Mouse (Mus musculus) liver, embryonic 14.5 days (tissue): ENCODE measurements around the gene Polr2f. TPM values are rescaled to one million over a fixed set of nuclear protein-coding genes. Genes with fewer than 3 reads are reported as not detected.

ENCODE experiments used
- ATAC-seq: fragments of 200-750 bp; cut with Nextera tagmentation; 2 replicates; pipeline ENCODE4 v1.8.0; 2017; ENCODE audit warnings: moderate number of reproducible peaks, mild to moderate bottlenecking, moderate library complexity; ENCODE audit not compliant: insufficient read depth
- DNase-seq, 3 experiments: peaks; one replicate each; pipeline ENCODE4 v3.0.0-alpha.2; 2012 to 2013; ENCODE audit warnings: low read depth in 3 of 3, low spot score in 3 of 3
- H3K27ac ChIP-seq: fragments of 300-500 bp; sonication (generic); 2 replicates; pipeline ENCODE4 v1.5.1; 2014; ENCODE audit warnings: moderate library complexity, mild to moderate bottlenecking, control low read depth, inconsistent platforms
- H3K27me3 ChIP-seq: fragments of 300-500 bp; sonication (generic); 2 replicates; pipeline ENCODE4 v1.6.1; 2014; ENCODE audit warnings: mild to moderate bottlenecking, low read length, moderate library complexity; ENCODE audit not compliant: control insufficient read depth, insufficient read depth
- H3K36me3 ChIP-seq: fragments of 300-500 bp; sonication (generic); replicated peaks from 2 replicates; pipeline ENCODE4 v1.6.1; 2014; ENCODE audit warnings: low read depth; ENCODE audit not compliant: control insufficient read depth, insufficient read depth
- H3K4me1 ChIP-seq, 2 experiments: fragments of 200-500 bp in 1 of 2; fragments of 300-500 bp in 1 of 2; sonication (generic) in 1 of 2; replicated peaks; 2 replicates each; pipeline ENCODE4 v1.6.1; 2012 to 2014; ENCODE audit warnings: antibody characterized with exemption in 1 of 2, inconsistent platforms in 1 of 2, low read length in 1 of 2; ENCODE audit not compliant: control insufficient read depth in 2 of 2, insufficient read depth in 2 of 2
- H3K4me2 ChIP-seq: fragments of 300-500 bp; sonication (generic); 2 replicates; pipeline ENCODE4 v1.6.1; 2014; ENCODE audit warnings: low read depth, mild to moderate bottlenecking, control low read depth, moderate library complexity
- H3K4me3 ChIP-seq, 2 experiments: fragments of 200-500 bp in 1 of 2; fragments of 300-500 bp in 1 of 2; sonication (generic) in 1 of 2; 2 replicates each; pipeline ENCODE4 v1.5.1; 2012 to 2014; ENCODE audit warnings: low read depth in 2 of 2, low read length in 2 of 2, mild to moderate bottlenecking in 2 of 2, control low read depth in 1 of 2, inconsistent platforms in 1 of 2, moderate library complexity in 1 of 2; ENCODE audit not compliant: insufficient read depth in 1 of 2
- H3K9ac ChIP-seq: fragments of 300-500 bp; sonication (generic); replicated peaks from 2 replicates; pipeline ENCODE4 v1.6.1; 2014; ENCODE audit warnings: mild to moderate bottlenecking, control low read depth, moderate library complexity
- H3K9me3 ChIP-seq: fragments of 300-500 bp; sonication (generic); 2 replicates; pipeline ENCODE4 v1.6.1; 2016; ENCODE audit warnings: low read length, mixed read lengths; ENCODE audit not compliant: control insufficient read depth
- CTCF ChIP-seq: IDR thresholded peaks from 2 replicates; pipeline ENCODE4 v1.5.1; 2016; ENCODE audit warnings: antibody characterized with exemption, low read depth, control low read depth
- EP300 ChIP-seq: IDR thresholded peaks from 2 replicates; pipeline ENCODE4 v1.6.1; 2016; ENCODE audit warnings: antibody characterized with exemption, low read depth
- WGBS: fragments of 180-500 bp; shearing (Covaris S2); extraction: QIAGEN DNeasy Blood & Tissue Kit; methylation state at CpG from one replicate; pipeline ENCODE4 v1.1.7; 2014; ENCODE audit not compliant: insufficient replicate concordance; 5-methylcytosine and 5-hydroxymethylcytosine counted together
- polyA plus RNA-seq, 2 experiments: library from polyadenylated mRNA; depleted of rRNA in 1 of 2; stranded (reverse) in 1 of 2; unstranded in 1 of 2; fragments of >200 nt; fragmentation: Nextera tagmentation in 1 of 2; extraction: Ambion mirVana in 1 of 2; gene quantifications; 2 replicates each; pipeline versions ENCODE4 v1.2.1 to v1.2.3; 2012 to 2014

The Polr2f gene
- polyA plus RNA-seq (2012; rRNA removed) (53.9 and 112 TPM in 2 replicates), polyA plus RNA-seq (2014; fragmentation: Nextera tagmentation; extraction: Ambion mirVana) (181 and 183 TPM in 2 replicates)

- Histone ChIP-seq H3K9ac (peak within 1 kb of the TSS; percentile 88), H3K27me3 (peaks cover 2% of the 10 kb centered on the region), H3K27ac (no peak within 1 kb of the TSS), H3K9me3 (no peaks in the 10 kb centered on the region), H3K4me3 (peak within 1 kb of the TSS; percentile 73 to 90), H3K4me1 (peaks cover 5 to 11% of the 10 kb centered on the region in 2 experiments; a peak in 2 of 4 replicates), H3K4me2 (peak within 1 kb of the TSS; percentile 96), H3K36me3 (peaks cover 5% of the 10 kb centered on the region)
- DNase-seq (peak; percentile 91 to 94 (median 91)), ATAC-seq (peak; percentile 87)
- TF ChIP-seq EP300 (no peak), CTCF (peak; percentile 23; the same call in 1 of the 2 replicates)
- WGBS = under 1% methylated on average over 57 of the region's 57 CpGs
Observed at GRCm38 (mm10) chr15:79140866-79141565, at the start of gene Polr2f, which contains the start of gene 1700088E04Rik. Gene Polr2f, plus strand, starts transcription at chr15:79141009. Gene 1700088E04Rik, minus strand, starts transcription at chr15:79141253.

- WGBS = 83% methylated on average over 6 of the region's 6 CpGs
- TF ChIP-seq CTCF (no peak), EP300 (no peak)
- Histone ChIP-seq H3K9ac (no peak overlapping the region), H3K36me3 (peaks cover 61% of the 10 kb centered on the region), H3K27ac (no peak overlapping the region), H3K4me1 (peaks cover 1 to 3% of the 10 kb centered on the region in 2 experiments), H3K9me3 (no peaks in the 10 kb centered on the region), H3K27me3 (no peaks in the 10 kb centered on the region), H3K4me2 (no peak overlapping the region), H3K4me3 (no peak overlapping the region)
- ATAC-seq (no peak), DNase-seq (no peak)
Observed at GRCm38 (mm10) chr15:79092284-79092683, 48.5 kb upstream of the Polr2f start.

GRCm38 (mm10) chr15:79093083-79093839, 47.5 kb upstream of the Polr2f start:
- WGBS = 81% methylated on average over 7 of the region's 7 CpGs
- no peak for ATAC-seq

GRCm38 (mm10) chr15:79095483-79095882, 45.3 kb upstream of the Polr2f start:
- peaks cover 37% of the 10 kb centered on the region for H3K36me3 ChIP-seq
- H3K9ac ChIP-seq = no peak overlapping the region
- TF ChIP-seq EP300 = no peak
- TF ChIP-seq CTCF = no peak
- H3K27ac ChIP-seq = no peak overlapping the region
- no peaks in the 10 kb centered on the region for H3K27me3 ChIP-seq
- DNase-seq (no peak), ATAC-seq (no peak)
- H3K4me1 ChIP-seq = peaks cover 8 to 12% of the 10 kb centered on the region in 2 experiments
- no peaks in the 10 kb centered on the region for H3K9me3 ChIP-seq
- no peak overlapping the region for H3K4me2 ChIP-seq
- H3K4me3 ChIP-seq = no peak overlapping the region
- 81% methylated on average over 5 of the region's 5 CpGs for WGBS

More at GRCm38 (mm10) chr15:79093083-79093839, 47.5 kb upstream of the Polr2f start:
- H3K9me3 ChIP-seq = no peaks in the 10 kb centered on the region
- no peak for DNase-seq
- no peak overlapping the region for H3K4me2 ChIP-seq
- TF ChIP-seq CTCF (peak; percentile 45), EP300 (no peak)
- H3K9ac ChIP-seq = no peak overlapping the region
- peaks cover 54% of the 10 kb centered on the region for H3K36me3 ChIP-seq
- no peak overlapping the region for H3K27ac ChIP-seq
- H3K27me3 ChIP-seq = no peaks in the 10 kb centered on the region
- no peak overlapping the region for H3K4me3 ChIP-seq
- H3K4me1 ChIP-seq = peaks cover 8 to 12% of the 10 kb centered on the region in 2 experiments

GRCm38 (mm10) chr15:79096556-79096955, 44.3 kb upstream of the Polr2f start:
- no peak for TF ChIP-seq EP300
- no peak for TF ChIP-seq CTCF
- Histone ChIP-seq H3K27ac (no peak overlapping the region), H3K9me3 (no peaks in the 10 kb centered on the region), H3K4me2 (no peak overlapping the region), H3K9ac (no peak overlapping the region), H3K4me3 (no peak overlapping the region), H3K36me3 (peaks cover 28% of the 10 kb centered on the region), H3K27me3 (no peaks in the 10 kb centered on the region), H3K4me1 (peaks cover 8 to 12% of the 10 kb centered on the region in 2 experiments)
- WGBS = 63% methylated on average over 3 of the region's 3 CpGs
- ATAC-seq (no peak), DNase-seq (no peak)
